Mouse (Mus musculus) kidney, adult 2 months (tissue): ENCODE measurements around the gene Iqcf1.

Source experiments
- CTCF ChIP-seq: fragments of 200-500 bp; conservative IDR thresholded peaks from 2 replicates; pipeline ENCODE4 v1.5.1; 2011; ENCODE audit warnings: low read depth, mild to moderate bottlenecking, control low read depth, low read length, moderate library complexity, mixed read lengths; ENCODE audit not compliant: insufficient read depth, insufficient read length
- POLR2A ChIP-seq: fragments of 200-500 bp; IDR thresholded peaks from one replicate; pipeline ENCODE4 v1.6.1; 2011; ENCODE audit warnings: low read depth, low read length, control low read depth

GRCm38 (mm10) chr9:106480541-106480940 is 19.2 kb upstream of the Iqcf1 start:
- no peak for TF ChIP-seq CTCF
- TF ChIP-seq POLR2A = no peak
